Mouse (Mus musculus) thymus, adult 2 months (tissue): ENCODE data around the gene Brca2. TPM values are rescaled to one million over a fixed set of nuclear protein-coding genes. Genes with fewer than 3 reads are reported as not detected.
"Not testable (repeated sequence)": the region's sequence is repeated elsewhere in the genome, so short reads cannot be mapped to it uniquely, and the experiment has no call there.

Source experiments
- DNase-seq: peaks from one replicate; pipeline ENCODE4 v3.0.0; 2021
- H3K27ac ChIP-seq: fragments of 200-500 bp; 2 replicates; pipeline ENCODE4 v1.5.1; 2012; ENCODE audit warnings: low read length, control low read depth; ENCODE audit not compliant: control insufficient read depth, insufficient read depth
- H3K27me3 ChIP-seq: fragments of 200-500 bp; 2 replicates; pipeline ENCODE4 v1.6.1; 2012; ENCODE audit warnings: mild to moderate bottlenecking, low read length, moderate library complexity, mixed read lengths; ENCODE audit not compliant: control insufficient read depth, insufficient read depth
- H3K36me3 ChIP-seq: fragments of 200-500 bp; 2 replicates; pipeline ENCODE4 v1.6.1; 2012; ENCODE audit warnings: mild to moderate bottlenecking, low read length, moderate library complexity; ENCODE audit not compliant: control insufficient read depth, insufficient read depth
- H3K4me1 ChIP-seq: fragments of 200-500 bp; replicated peaks from 2 replicates; pipeline ENCODE4 v1.6.1; 2012; ENCODE audit warnings: low read length; ENCODE audit not compliant: control insufficient read depth, insufficient read depth
- H3K4me3 ChIP-seq: fragments of 200-500 bp; 2 replicates; pipeline ENCODE4 v1.5.1; 2012; ENCODE audit warnings: mild to moderate bottlenecking, low read length, control low read depth, moderate library complexity; ENCODE audit not compliant: control insufficient read depth, insufficient read depth
- CTCF ChIP-seq: fragments of 200-500 bp; IDR thresholded peaks from 2 replicates; pipeline ENCODE4 v1.5.1; 2012; ENCODE audit warnings: mild to moderate bottlenecking, control low read depth, low read length, moderate library complexity, borderline replicate concordance; ENCODE audit not compliant: control insufficient read depth, poor library complexity, insufficient read depth; ENCODE audit errors: extremely low read depth
- POLR2A ChIP-seq: fragments of 200-500 bp; IDR thresholded peaks from 2 replicates; pipeline ENCODE4 v1.6.1; 2012; ENCODE audit warnings: mild to moderate bottlenecking, low read length, control low read depth, moderate library complexity; ENCODE audit not compliant: control insufficient read depth, poor library complexity, insufficient read depth; ENCODE audit errors: extremely low read depth
- WGBS: fragments of 180-500 bp; shearing (Covaris S2); methylation state at CpG from one replicate; pipeline ENCODE4 v1.1.7; 2018; 5-methylcytosine and 5-hydroxymethylcytosine counted together
- polyA plus RNA-seq: library from polyadenylated mRNA; depleted of rRNA; stranded (reverse); fragments of >200 nt; gene quantifications from 2 replicates; pipeline ENCODE4 v1.2.3, GENCODE M21; 2012; rRNA removed

The Brca2 gene
- polyA plus RNA-seq, result 7.6 and 11.5 TPM in 2 replicates

- Histone ChIP-seq H3K36me3 (no peaks in the 10 kb centered on the region), H3K27ac (no peak within 1 kb of the TSS), H3K4me1 (no peaks in the 10 kb centered on the region), H3K27me3 (no peaks in the 10 kb centered on the region), H3K4me3 (peak within 1 kb of the TSS; percentile 87)
- WGBS, result 4% methylated on average over 63 of the region's 63 CpGs
- peak; percentile 92 for DNase-seq
- TF ChIP-seq CTCF (peak; percentile 38; the same call in 1 of the 2 replicates), POLR2A (peak; percentile 76)
Measured at GRCm38 (mm10) chr5:150521937-150522866, at the start of gene Brca2. Brca2 (plus strand) TSS chr5:150522630.

GRCm38 (mm10) chr5:150477364-150477763 is 45.1 kb upstream of the Brca2 start:
- Histone ChIP-seq H3K36me3 (no peaks in the 10 kb centered on the region), H3K4me3 (no peak overlapping the region), H3K27ac (no peak overlapping the region), H3K4me1 (no peaks in the 10 kb centered on the region), H3K27me3 (no peaks in the 10 kb centered on the region)
- no peak for DNase-seq
- WGBS, result 96% methylated on average over 4 of the region's 4 CpGs
- no peak for TF ChIP-seq POLR2A
- no peak for TF ChIP-seq CTCF

- no peak for TF ChIP-seq CTCF
- TF ChIP-seq POLR2A, result no peak
- H3K36me3 ChIP-seq, result no peaks in the 10 kb centered on the region
- H3K4me3 ChIP-seq, result no peak overlapping the region
- H3K4me1 ChIP-seq, result no peaks in the 10 kb centered on the region
- no peak for DNase-seq
- WGBS, result 71% methylated on average over 4 of the region's 4 CpGs
- no peaks in the 10 kb centered on the region for H3K27me3 ChIP-seq
- no peak overlapping the region for H3K27ac ChIP-seq
Measured at GRCm38 (mm10) chr5:150478612-150479011, 43.8 kb upstream of the Brca2 start.

- no peaks in the 10 kb centered on the region for H3K4me1 ChIP-seq
- no peak overlapping the region for H3K4me3 ChIP-seq
- TF ChIP-seq CTCF (no peak), POLR2A (no peak)
- no peaks in the 10 kb centered on the region for H3K36me3 ChIP-seq
- H3K27me3 ChIP-seq, result no peaks in the 10 kb centered on the region
- WGBS, result 82% methylated on average over 3 of the region's 3 CpGs
- DNase-seq, result peak; percentile 9
- no peak overlapping the region for H3K27ac ChIP-seq
Measured at GRCm38 (mm10) chr5:150485198-150485597, 37.2 kb upstream of the Brca2 start.

- no peak overlapping the region for H3K27ac ChIP-seq
- no peak for DNase-seq
- no peak overlapping the region for H3K4me3 ChIP-seq
- TF ChIP-seq CTCF, result no peak
- TF ChIP-seq POLR2A, result no peak
- no peaks in the 10 kb centered on the region for H3K27me3 ChIP-seq
- H3K4me1 ChIP-seq, result no peaks in the 10 kb centered on the region
- 95% methylated on average over 3 of the region's 3 CpGs for WGBS
- H3K36me3 ChIP-seq, result no peaks in the 10 kb centered on the region
Measured at GRCm38 (mm10) chr5:150490285-150490684, 32.1 kb upstream of the Brca2 start.

- H3K27ac ChIP-seq, result no peak overlapping the region
- 27% methylated on average over 8 of the region's 8 CpGs for WGBS
- H3K4me3 ChIP-seq, result no peak overlapping the region
- H3K36me3 ChIP-seq, result no peaks in the 10 kb centered on the region
- no peak for DNase-seq
- no peak for TF ChIP-seq CTCF
- TF ChIP-seq POLR2A, result no peak
- H3K4me1 ChIP-seq, result no peaks in the 10 kb centered on the region
- H3K27me3 ChIP-seq, result no peaks in the 10 kb centered on the region
Measured at GRCm38 (mm10) chr5:150490821-150491220, 31.6 kb upstream of the Brca2 start.

GRCm38 (mm10) chr5:150491573-150492173 is 30.8 kb upstream of the Brca2 start:
- not testable (repeated sequence) for H3K27ac ChIP-seq, H3K4me3 ChIP-seq, H3K4me1 ChIP-seq, H3K27me3 ChIP-seq, H3K36me3 ChIP-seq, DNase-seq
- 98% methylated on average over 4 of the region's 4 CpGs for WGBS
